Mouse (Mus musculus): ENCODE measurements around the gene Nbea. TPM values are rescaled to one million over a fixed set of nuclear protein-coding genes. Genes with fewer than 3 reads are reported as not detected.

Nbea gene
- polyA plus RNA-seq, 1 experiment from 2014 or later = 0.59 TPM

- Histone ChIP-seq H3K4me3 (ENCODE audit: low read depth, low read length) (no peak overlapping the region), H3K27ac (ENCODE audit: low read length) (no peak overlapping the region), H3K9me3 (replicated peaks; ENCODE audit: control insufficient read depth, low read length) (no peaks in the 10 kb centered on the region), H3K36me3 (ENCODE audit: control insufficient read depth, insufficient read depth) (no peaks in the 10 kb centered on the region), H3K4me1 (ENCODE audit: control insufficient read depth, low read depth, low read length) (no peaks in the 10 kb centered on the region), H3K4me2 (ENCODE audit: low read depth, low read length) (peak overlapping the region; percentile 4; the same call in 1 of the 2 replicates), H3K9ac (ENCODE audit: low read depth, low read length) (no peak overlapping the region), H3K27me3 (ENCODE audit: control insufficient read depth, insufficient read depth, low read depth, low read length) (no peaks in the 10 kb centered on the region)
- peak; percentile 77 for ATAC-seq (ENCODE audit: low read depth)
- 23% methylated on average over 10 of the region's 10 CpGs for WGBS (ENCODE audit: insufficient replicate concordance)
These were observed 354.8 kb downstream of the Nbea start for GRCm38 (mm10) chr3:55828481-55829256.

- no peak overlapping the region for H3K27ac ChIP-seq (ENCODE audit: low read length)
- no peaks in the 10 kb centered on the region for H3K9me3 ChIP-seq (replicated peaks; ENCODE audit: control insufficient read depth, low read length)
- no peaks in the 10 kb centered on the region for H3K27me3 ChIP-seq (ENCODE audit: control insufficient read depth, insufficient read depth, low read depth, low read length)
- H3K9ac ChIP-seq (ENCODE audit: low read depth, low read length) = no peak overlapping the region
- 52% methylated on average over 3 of the region's 3 CpGs for WGBS (ENCODE audit: insufficient replicate concordance)
- H3K4me2 ChIP-seq (ENCODE audit: low read depth, low read length) = no peak overlapping the region
- H3K4me1 ChIP-seq (ENCODE audit: control insufficient read depth, low read depth, low read length) = no peaks in the 10 kb centered on the region
- no peaks in the 10 kb centered on the region for H3K36me3 ChIP-seq (ENCODE audit: control insufficient read depth, insufficient read depth)
- ATAC-seq (ENCODE audit: low read depth) = no peak
- H3K4me3 ChIP-seq (ENCODE audit: low read depth, low read length) = no peak overlapping the region
These were observed 358.6 kb downstream of the Nbea start for GRCm38 (mm10) chr3:55824864-55825263.

DNA sequence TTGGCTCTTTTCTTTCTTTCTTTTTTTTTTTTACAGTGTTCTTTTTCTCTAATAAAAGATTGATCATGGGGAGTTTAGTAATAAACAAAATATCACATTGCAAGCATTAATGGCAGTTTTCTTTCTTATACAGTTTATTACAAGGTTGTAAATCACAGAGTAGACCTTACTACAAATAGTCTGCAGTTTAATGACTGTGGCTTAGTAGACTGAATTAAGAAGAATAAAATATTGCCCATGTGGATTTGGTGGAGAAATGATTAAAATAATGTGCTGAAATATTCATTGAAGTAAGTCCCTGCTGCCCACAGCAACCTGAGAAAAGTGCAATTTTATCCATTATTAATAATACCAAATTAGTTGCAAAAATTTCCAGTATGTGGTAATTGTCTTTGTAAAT lies 363.9 kb downstream of the Nbea start:
- H3K4me2 ChIP-seq (ENCODE audit: low read depth, low read length) = no peak overlapping the region
- H3K9me3 ChIP-seq (replicated peaks; ENCODE audit: control insufficient read depth, low read length) = no peaks in the 10 kb centered on the region
- no peak overlapping the region for H3K4me3 ChIP-seq (ENCODE audit: low read depth, low read length)
- ATAC-seq (ENCODE audit: low read depth) = no peak
- H3K9ac ChIP-seq (ENCODE audit: low read depth, low read length) = no peak overlapping the region
- H3K27ac ChIP-seq (ENCODE audit: low read length) = no peak overlapping the region
- H3K4me1 ChIP-seq (ENCODE audit: control insufficient read depth, low read depth, low read length) = no peaks in the 10 kb centered on the region
- H3K36me3 ChIP-seq (ENCODE audit: control insufficient read depth, insufficient read depth) = no peaks in the 10 kb centered on the region
- H3K27me3 ChIP-seq (ENCODE audit: control insufficient read depth, insufficient read depth, low read depth, low read length) = no peaks in the 10 kb centered on the region

GRCm38 (mm10) chr3:55818082-55818481 lies 365.4 kb downstream of the Nbea start:
- no peak overlapping the region for H3K9ac ChIP-seq (ENCODE audit: low read depth, low read length)

GRCm38 (mm10) chr3:55816638-55817375 lies 366.7 kb downstream of the Nbea start:
- no peak overlapping the region for H3K9ac ChIP-seq (ENCODE audit: low read depth, low read length)
- H3K4me3 ChIP-seq (ENCODE audit: low read depth, low read length) = no peak overlapping the region
- 19% methylated on average over 6 of the region's 6 CpGs for WGBS (ENCODE audit: insufficient replicate concordance)
- H3K4me1 ChIP-seq (ENCODE audit: control insufficient read depth, low read depth, low read length) = no peaks in the 10 kb centered on the region
- no peaks in the 10 kb centered on the region for H3K27me3 ChIP-seq (ENCODE audit: control insufficient read depth, insufficient read depth, low read depth, low read length)
- H3K4me2 ChIP-seq (ENCODE audit: low read depth, low read length) = no peak overlapping the region
- H3K27ac ChIP-seq (ENCODE audit: low read length) = no peak overlapping the region
- H3K36me3 ChIP-seq (ENCODE audit: control insufficient read depth, insufficient read depth) = no peaks in the 10 kb centered on the region
- ATAC-seq (ENCODE audit: low read depth) = no peak
- no peaks in the 10 kb centered on the region for H3K9me3 ChIP-seq (replicated peaks; ENCODE audit: control insufficient read depth, low read length)

More at GRCm38 (mm10) chr3:55818082-55818481, 365.4 kb downstream of the Nbea start:
- 59% methylated on average over 2 of the region's 2 CpGs for WGBS (ENCODE audit: insufficient replicate concordance)
- no peaks in the 10 kb centered on the region for H3K4me1 ChIP-seq (ENCODE audit: control insufficient read depth, low read depth, low read length)
- H3K9me3 ChIP-seq (replicated peaks; ENCODE audit: control insufficient read depth, low read length) = no peaks in the 10 kb centered on the region
- no peak overlapping the region for H3K4me3 ChIP-seq (ENCODE audit: low read depth, low read length)
- no peaks in the 10 kb centered on the region for H3K27me3 ChIP-seq (ENCODE audit: control insufficient read depth, insufficient read depth, low read depth, low read length)
- no peak overlapping the region for H3K4me2 ChIP-seq (ENCODE audit: low read depth, low read length)
- no peaks in the 10 kb centered on the region for H3K36me3 ChIP-seq (ENCODE audit: control insufficient read depth, insufficient read depth)
- no peak overlapping the region for H3K27ac ChIP-seq (ENCODE audit: low read length)
- ATAC-seq (ENCODE audit: low read depth) = no peak

DNA sequence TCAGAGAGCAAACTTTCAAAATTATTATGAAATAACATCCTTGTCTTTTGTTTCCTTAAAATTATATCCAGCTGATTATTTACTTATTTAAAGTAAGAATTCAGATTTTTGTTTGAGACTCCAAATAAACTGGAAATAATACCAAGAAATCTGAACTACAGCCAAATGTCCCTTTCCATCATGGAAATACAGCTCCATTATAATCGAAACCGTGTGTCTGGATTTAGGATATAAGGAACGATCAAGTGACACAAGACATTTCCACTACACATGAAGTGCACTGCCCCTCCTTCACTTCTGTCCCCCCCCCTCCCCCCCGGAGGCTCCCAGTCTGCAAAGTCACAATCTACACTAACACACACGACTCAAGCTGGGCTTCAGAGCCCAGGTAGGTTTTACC lies 367.4 kb downstream of the Nbea start:
- Histone ChIP-seq H3K9me3 (replicated peaks; ENCODE audit: control insufficient read depth, low read length) (no peaks in the 10 kb centered on the region), H3K4me2 (ENCODE audit: low read depth, low read length) (no peak overlapping the region), H3K4me1 (ENCODE audit: control insufficient read depth, low read depth, low read length) (no peaks in the 10 kb centered on the region), H3K9ac (ENCODE audit: low read depth, low read length) (no peak overlapping the region), H3K27ac (ENCODE audit: low read length) (no peak overlapping the region), H3K27me3 (ENCODE audit: control insufficient read depth, insufficient read depth, low read depth, low read length) (no peaks in the 10 kb centered on the region), H3K36me3 (ENCODE audit: control insufficient read depth, insufficient read depth) (no peaks in the 10 kb centered on the region), H3K4me3 (ENCODE audit: low read depth, low read length) (no peak overlapping the region)
- ATAC-seq (ENCODE audit: low read depth) = no peak
- 55% methylated on average over 5 of the region's 5 CpGs for WGBS (ENCODE audit: insufficient replicate concordance)

DNA sequence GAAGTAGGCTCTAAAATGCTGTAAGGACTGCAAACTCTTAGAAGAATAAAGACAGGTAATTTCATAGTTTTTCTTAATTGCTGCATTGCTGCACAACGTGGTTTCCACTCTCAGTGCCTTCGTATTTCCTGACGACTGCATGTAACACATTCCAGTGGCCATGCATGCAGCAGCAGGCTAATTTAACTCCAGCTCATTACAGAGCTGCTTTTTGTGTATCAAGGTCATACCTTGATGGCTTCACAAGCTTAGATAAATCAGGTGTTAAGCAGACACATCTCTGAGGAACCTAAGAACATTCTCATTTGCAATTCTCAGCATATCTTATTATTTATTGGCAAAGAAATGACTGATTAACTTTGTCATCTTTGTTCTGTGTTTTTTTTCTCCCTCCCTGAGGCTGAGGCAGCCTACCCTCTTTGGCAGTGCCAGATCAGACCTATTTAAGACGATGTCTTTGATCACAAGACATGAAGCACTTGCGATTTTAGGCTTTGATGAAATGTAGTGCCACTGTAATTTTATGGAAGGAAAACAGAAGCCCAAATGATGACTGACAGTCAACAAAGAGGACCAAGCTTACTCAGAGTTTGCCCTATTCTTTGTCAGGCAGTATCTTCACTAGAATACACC lies 368.4 kb downstream of the Nbea start:
- H3K9ac ChIP-seq (ENCODE audit: low read depth, low read length) = no peak overlapping the region
- no peaks in the 10 kb centered on the region for H3K9me3 ChIP-seq (replicated peaks; ENCODE audit: control insufficient read depth, low read length)
- H3K36me3 ChIP-seq (ENCODE audit: control insufficient read depth, insufficient read depth) = no peaks in the 10 kb centered on the region
- 57% methylated on average over 5 of the region's 5 CpGs for WGBS (ENCODE audit: insufficient replicate concordance)
- no peak overlapping the region for H3K4me3 ChIP-seq (ENCODE audit: low read depth, low read length)
- no peak overlapping the region for H3K27ac ChIP-seq (ENCODE audit: low read length)
- H3K4me1 ChIP-seq (ENCODE audit: control insufficient read depth, low read depth, low read length) = no peaks in the 10 kb centered on the region
- no peak for ATAC-seq (ENCODE audit: low read depth)
- no peak overlapping the region for H3K4me2 ChIP-seq (ENCODE audit: low read depth, low read length)
- H3K27me3 ChIP-seq (ENCODE audit: control insufficient read depth, insufficient read depth, low read depth, low read length) = no peaks in the 10 kb centered on the region

DNA sequence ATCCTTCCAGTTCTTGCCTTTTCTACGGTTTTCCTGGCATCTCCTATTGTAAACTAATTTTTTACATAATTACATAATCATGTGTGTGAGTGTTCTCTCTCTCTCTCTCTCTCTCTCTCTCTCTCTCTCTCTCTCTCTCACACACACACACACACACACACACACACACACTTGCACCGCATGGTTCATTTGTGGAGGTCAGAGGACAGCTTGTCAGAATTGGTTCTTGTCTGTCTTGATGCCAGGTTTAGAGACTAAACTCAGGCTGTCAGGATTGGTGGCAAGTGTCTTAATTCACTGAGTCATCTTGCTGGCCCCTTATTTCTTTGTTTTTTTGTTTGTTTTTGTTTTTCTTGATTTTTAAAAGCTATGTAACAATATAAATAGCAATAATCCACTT lies 388.7 kb downstream of the Nbea start:
- Histone ChIP-seq H3K36me3 (ENCODE audit: control insufficient read depth, insufficient read depth) (no peaks in the 10 kb centered on the region), H3K27me3 (ENCODE audit: control insufficient read depth, insufficient read depth, low read depth, low read length) (no peaks in the 10 kb centered on the region), H3K9ac (ENCODE audit: low read depth, low read length) (no peak overlapping the region), H3K4me3 (ENCODE audit: low read depth, low read length) (no peak overlapping the region), H3K27ac (ENCODE audit: low read length) (no peak overlapping the region), H3K4me1 (ENCODE audit: control insufficient read depth, low read depth, low read length) (no peaks in the 10 kb centered on the region), H3K9me3 (replicated peaks; ENCODE audit: control insufficient read depth, low read length) (no peaks in the 10 kb centered on the region), H3K4me2 (ENCODE audit: low read depth, low read length) (no peak overlapping the region)
- ATAC-seq (ENCODE audit: low read depth) = no peak
- WGBS (ENCODE audit: insufficient replicate concordance) = 61% methylated on average over 2 of the region's 2 CpGs

Data from liver, embryonic 16.5 days (tissue).